Mouse (Mus musculus): ENCODE data around the gene Mgat5.

- TF ChIP-seq GATA1 (IDR thresholded peaks at IDR 0.05; ENCODE audit: low read length) (no peak), TAL1 (IDR thresholded peaks at IDR 0.05; ENCODE audit: low read length) (no peak)
Measured at GRCm38 (mm10) chr1:127164589-127165160, 40.1 kb upstream of the Mgat5 start.

All from erythroblast, embryonic 14.5 days (primary cell).